Mouse (Mus musculus): ENCODE measurements around the gene Slc35f3.

DNA sequence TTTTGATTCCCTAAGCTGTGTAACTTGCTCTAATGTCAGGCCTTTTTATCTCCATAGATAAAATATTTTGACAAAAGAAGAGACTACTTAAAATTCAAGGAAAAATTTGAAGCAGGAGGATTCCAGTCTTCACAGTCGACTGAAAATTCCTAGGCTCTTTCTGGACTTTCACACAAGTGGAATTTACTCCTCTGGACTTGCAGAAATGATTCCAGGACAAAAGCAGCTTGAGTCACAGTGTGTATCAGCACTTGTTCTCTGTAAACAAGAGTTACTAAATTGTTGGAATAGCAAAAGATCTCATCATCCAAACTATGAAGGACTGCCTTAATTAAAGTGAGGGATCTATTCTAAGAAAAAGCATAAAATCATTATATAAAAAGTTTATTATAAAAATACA is 126.6 kb downstream of the Slc35f3 start:
- no peak for TF ChIP-seq POLR2A (IDR thresholded peaks at IDR 0.05; ENCODE audit: low read depth, low read length)
- no peak for TF ChIP-seq CTCF (IDR thresholded peaks at IDR 0.05; ENCODE audit: borderline replicate concordance, insufficient read depth, low read length)

All from embryonic fibroblast, embryonic 13.5 days (primary cell).